Mouse (Mus musculus): ENCODE data around the gene Sytl1.

- no peak for TF ChIP-seq POLR2A (IDR thresholded peaks at IDR 0.05; ENCODE audit: borderline replicate concordance, control insufficient read depth, low read depth, low read length)
- TF ChIP-seq CTCF (IDR thresholded peaks at IDR 0.05; ENCODE audit: control insufficient read depth, insufficient read depth, low read length), result no peak
Measured at GRCm38 (mm10) chr4:133237911-133238310, 25.0 kb downstream of the Sytl1 start.

All from bone marrow, adult 2 months (tissue).